Mouse (Mus musculus) midbrain, embryonic 11.5 days (tissue): Measurements from ENCODE around the gene Brsk1. TPM values are rescaled to one million over a fixed set of nuclear protein-coding genes. Genes with fewer than 3 reads are reported as not detected.
A peak's percentile ranks its signal among the peaks of the same experiment; 100 is the strongest.

Experiments used
- ATAC-seq: fragments of 200-750 bp; cut with Nextera tagmentation; 2 replicates; pipeline ENCODE4 v1.8.0; 2017; ENCODE audit warnings: moderate TSS enrichment, moderate library complexity; ENCODE audit not compliant: low FRiP score
- DNase-seq: peaks from one replicate; pipeline ENCODE4 v3.0.0; 2015; ENCODE audit warnings: low spot score; ENCODE audit errors: missing footprints
- H3K27ac ChIP-seq: fragments of 300-500 bp; sonication (generic); 2 replicates; pipeline ENCODE4 v1.5.1; 2014; ENCODE audit warnings: low read depth, low read length
- H3K27me3 ChIP-seq: fragments of 300-500 bp; sonication (generic); 2 replicates; pipeline ENCODE4 v1.6.1; 2014; ENCODE audit warnings: mild to moderate bottlenecking, low read length, moderate library complexity, mixed read lengths; ENCODE audit not compliant: control insufficient read depth, insufficient read depth
- H3K36me3 ChIP-seq: fragments of 300-500 bp; sonication (generic); 2 replicates; pipeline ENCODE4 v1.6.1; 2014; ENCODE audit warnings: mild to moderate bottlenecking, low read length, moderate library complexity, mixed read lengths; ENCODE audit not compliant: control insufficient read depth, insufficient read depth
- H3K4me1 ChIP-seq: fragments of 300-500 bp; sonication (generic); 2 replicates; pipeline ENCODE4 v1.6.1; 2014; ENCODE audit warnings: low read length; ENCODE audit not compliant: control insufficient read depth, insufficient read depth
- H3K4me2 ChIP-seq: fragments of 300-500 bp; sonication (generic); 2 replicates; pipeline ENCODE4 v1.6.1; 2014; ENCODE audit warnings: mild to moderate bottlenecking, moderate library complexity
- H3K4me3 ChIP-seq: fragments of 300-500 bp; sonication (generic); 2 replicates; pipeline ENCODE4 v1.5.1; 2014; ENCODE audit warnings: low read depth, low read length
- H3K9ac ChIP-seq: fragments of 300-500 bp; sonication (generic); 2 replicates; pipeline ENCODE4 v1.6.1; 2014; ENCODE audit warnings: low read length
- H3K9me3 ChIP-seq: fragments of 300-500 bp; sonication (generic); 2 replicates; pipeline ENCODE4 v1.6.1; 2016; ENCODE audit warnings: low read length; ENCODE audit not compliant: control insufficient read depth
- WGBS: fragments of 180-500 bp; shearing (Covaris S2); extraction: QIAGEN DNeasy Blood & Tissue Kit; methylation state at CpG from one replicate; pipeline ENCODE4 v1.1.7; 2014; 5-methylcytosine and 5-hydroxymethylcytosine counted together
- polyA plus RNA-seq: library from polyadenylated mRNA; unstranded; fragments of >200 nt; fragmentation: Nextera tagmentation; extraction: Ambion mirVana; gene quantifications from 2 replicates; pipeline ENCODE4 v1.2.1, GENCODE M21; 2014

The Brsk1 gene
- polyA plus RNA-seq, 1 experiment from 2014 or later, result 3.2 TPM

GRCm38 (mm10) chr7:4739544-4740275 is 49.3 kb downstream of the Brsk1 start, which contains the start of gene Kmt5c:
Gene Kmt5c (plus strand): TSS chr7:4740115.
- no peaks in the 10 kb centered on the region for H3K9me3 ChIP-seq
- no peaks in the 10 kb centered on the region for H3K36me3 ChIP-seq
- peak within 1 kb of the TSS; percentile 59 for H3K4me2 ChIP-seq
- peaks cover 19% of the 10 kb centered on the region for H3K4me1 ChIP-seq
- ATAC-seq (peak; percentile 97), DNase-seq (peak; percentile 99)
- peak within 1 kb of the TSS; percentile 73 for H3K27ac ChIP-seq
- peak within 1 kb of the TSS; percentile 84 for H3K9ac ChIP-seq
- H3K27me3 ChIP-seq, result no peaks in the 10 kb centered on the region
- H3K4me3 ChIP-seq, result peak within 1 kb of the TSS; percentile 58
- under 1% methylated on average over 43 of the region's 44 CpGs for WGBS

- peak overlapping the region; percentile 55 for H3K27ac ChIP-seq
- no peak for DNase-seq
- H3K9ac ChIP-seq, result peak overlapping the region; percentile 84
- H3K36me3 ChIP-seq, result no peaks in the 10 kb centered on the region
- no peaks in the 10 kb centered on the region for H3K27me3 ChIP-seq
- peak overlapping the region; percentile 59 for H3K4me2 ChIP-seq
- peak overlapping the region; percentile 58 for H3K4me3 ChIP-seq
- under 1% methylated on average over 14 of the region's 14 CpGs for WGBS
- H3K9me3 ChIP-seq, result no peaks in the 10 kb centered on the region
- H3K4me1 ChIP-seq, result peaks cover 19% of the 10 kb centered on the region
- ATAC-seq, result no peak; the same call in 1 of the 2 replicates
These were observed 49.9 kb downstream of the Brsk1 start for GRCm38 (mm10) chr7:4740309-4740727.

GRCm38 (mm10) chr7:4741151-4741550 is 50.7 kb downstream of the Brsk1 start:
- Histone ChIP-seq H3K4me1 (peaks cover 19% of the 10 kb centered on the region), H3K4me3 (peak overlapping the region; percentile 58), H3K9me3 (no peaks in the 10 kb centered on the region), H3K4me2 (peak overlapping the region; percentile 59), H3K27ac (peak overlapping the region; percentile 55; the same call in 1 of the 2 replicates), H3K27me3 (no peaks in the 10 kb centered on the region), H3K9ac (peak overlapping the region; percentile 84), H3K36me3 (no peaks in the 10 kb centered on the region)
- ATAC-seq (no peak), DNase-seq (no peak)
- WGBS, result 6% methylated on average over 4 of the region's 4 CpGs

- DNase-seq (no peak), ATAC-seq (no peak)
- peak overlapping the region; percentile 58; the same call in 1 of the 2 replicates for H3K4me3 ChIP-seq
- no peaks in the 10 kb centered on the region for H3K36me3 ChIP-seq
- no peaks in the 10 kb centered on the region for H3K9me3 ChIP-seq
- H3K4me1 ChIP-seq, result peaks cover 19% of the 10 kb centered on the region
- H3K27me3 ChIP-seq, result no peaks in the 10 kb centered on the region
- 0 out of 2 replicates have a peak overlapping the region, but pooled peaks have one; percentile 26 for H3K27ac ChIP-seq
- H3K9ac ChIP-seq, result peak overlapping the region; percentile 84
- 80% methylated on average over 21 of the region's 21 CpGs for WGBS
- peak overlapping the region; percentile 59 for H3K4me2 ChIP-seq
These were observed 51.5 kb downstream of the Brsk1 start for GRCm38 (mm10) chr7:4741672-4742481.

- no peak overlapping the region for H3K9ac ChIP-seq
These were observed 52.0 kb downstream of the Brsk1 start for GRCm38 (mm10) chr7:4742482-4742819.

GRCm38 (mm10) chr7:4743354-4743753 is 53.0 kb downstream of the Brsk1 start:
- ATAC-seq (no peak), DNase-seq (no peak)
- no peak overlapping the region for H3K9ac ChIP-seq
- H3K27ac ChIP-seq, result no peak overlapping the region
- no peaks in the 10 kb centered on the region for H3K27me3 ChIP-seq
- 76% methylated on average over 2 of the region's 2 CpGs for whole genome bisulfite sequencing
- no peaks in the 10 kb centered on the region for H3K36me3 ChIP-seq
- no peak overlapping the region for H3K4me2 ChIP-seq
- peaks cover 19% of the 10 kb centered on the region for H3K4me1 ChIP-seq
- no peaks in the 10 kb centered on the region for H3K9me3 ChIP-seq
- no peak overlapping the region for H3K4me3 ChIP-seq

More at GRCm38 (mm10) chr7:4742482-4742819, 52.0 kb downstream of the Brsk1 start:
- no peaks in the 10 kb centered on the region for H3K9me3 ChIP-seq
- H3K4me3 ChIP-seq, result no peak overlapping the region
- 84% methylated on average over 6 of the region's 6 CpGs for WGBS
- no peak for DNase-seq
- peaks cover 19% of the 10 kb centered on the region for H3K4me1 ChIP-seq
- H3K27me3 ChIP-seq, result no peaks in the 10 kb centered on the region
- H3K27ac ChIP-seq, result no peak overlapping the region
- ATAC-seq, result no peak
- H3K36me3 ChIP-seq, result no peaks in the 10 kb centered on the region
- no peak overlapping the region for H3K4me2 ChIP-seq

GRCm38 (mm10) chr7:4744886-4745285 is 54.5 kb downstream of the Brsk1 start:
- no peak overlapping the region for H3K4me2 ChIP-seq
- DNase-seq (no peak), ATAC-seq (no peak)
- H3K4me1 ChIP-seq, result peaks cover 19% of the 10 kb centered on the region
- H3K9me3 ChIP-seq, result no peaks in the 10 kb centered on the region
- no peak overlapping the region for H3K9ac ChIP-seq
- no peak overlapping the region for H3K4me3 ChIP-seq
- 97% methylated on average over 6 of the region's 6 CpGs for WGBS
- H3K27me3 ChIP-seq, result no peaks in the 10 kb centered on the region
- H3K36me3 ChIP-seq, result no peaks in the 10 kb centered on the region
- no peak overlapping the region for H3K27ac ChIP-seq

- Histone ChIP-seq H3K36me3 (no peaks in the 10 kb centered on the region), H3K4me3 (no peak overlapping the region), H3K4me1 (peaks cover 9% of the 10 kb centered on the region), H3K9me3 (no peaks in the 10 kb centered on the region), H3K9ac (no peak overlapping the region), H3K4me2 (no peak overlapping the region), H3K27ac (no peak overlapping the region), H3K27me3 (no peaks in the 10 kb centered on the region)
- DNase-seq, result no peak
- 86% methylated on average over 22 of the region's 22 CpGs for WGBS
- ATAC-seq, result no peak
These were observed 56.0 kb downstream of the Brsk1 start for GRCm38 (mm10) chr7:4746326-4746980.
